Mouse (Mus musculus) MEL (cell line): ENCODE data around the gene Lrrn4. TPM values are rescaled to one million over a fixed set of nuclear protein-coding genes. Genes with fewer than 3 reads are reported as not detected.

ENCODE experiments used
- DNase-seq: peaks from one replicate; pipeline ENCODE4 v3.0.0; 2011; ENCODE audit warnings: low read depth, low spot score
- H3K27ac ChIP-seq: 2 replicates; pipeline ENCODE4 v1.5.1; 2012; ENCODE audit warnings: low read depth, mild to moderate bottlenecking, control low read depth, low read length, moderate library complexity; ENCODE audit not compliant: control insufficient read depth
- H3K27me3 ChIP-seq, 2 experiments: fragments of 150-350 bp in 1 of 2; sonication (generic) in 1 of 2; 2 replicates each; pipeline ENCODE4 v1.6.1; 2012; ENCODE audit warnings: low read length in 2 of 2, mild to moderate bottlenecking in 2 of 2, improper control_type of control experiment in 1 of 2, moderate library complexity in 1 of 2; ENCODE audit not compliant: insufficient read depth in 2 of 2, control insufficient read depth in 1 of 2
- H3K36me3 ChIP-seq, 2 experiments: 2 replicates each; pipeline ENCODE4 v1.6.1; 2012 to 2014; ENCODE audit warnings: low read length in 2 of 2, improper control_type of control experiment in 1 of 2, inconsistent platforms in 1 of 2, mild to moderate bottlenecking in 1 of 2; ENCODE audit not compliant: insufficient read depth in 2 of 2, control insufficient read depth in 1 of 2
- H3K4me1 ChIP-seq, 2 experiments: fragments of 150-350 bp in 1 of 2; sonication (generic) in 1 of 2; 2 replicates each; pipeline ENCODE4 v1.6.1; 2012; ENCODE audit warnings: low read length in 2 of 2, improper control_type of control experiment in 1 of 2, mild to moderate bottlenecking in 1 of 2; ENCODE audit not compliant: insufficient read depth in 2 of 2, control insufficient read depth in 1 of 2
- H3K4me3 ChIP-seq, 2 experiments: fragments of 150-350 bp in 1 of 2; sonication (generic) in 1 of 2; 2 replicates each; pipeline ENCODE4 v1.5.1; 2012; ENCODE audit warnings: low read depth in 2 of 2, low read length in 2 of 2, mild to moderate bottlenecking in 2 of 2, moderate library complexity in 2 of 2, control low read depth in 1 of 2, improper control_type of control experiment in 1 of 2; ENCODE audit not compliant: control insufficient read depth in 1 of 2, insufficient read depth in 1 of 2
- H3K79me2 ChIP-seq: 2 replicates; pipeline ENCODE4 v1.6.1; 2012; ENCODE audit warnings: mild to moderate bottlenecking, low read length, moderate library complexity; ENCODE audit not compliant: control insufficient read depth, poor library complexity, insufficient read depth
- H3K9ac ChIP-seq: 2 replicates; pipeline ENCODE4 v1.6.1; 2012; ENCODE audit warnings: low read depth, mild to moderate bottlenecking, control low read depth, low read length, moderate library complexity; ENCODE audit not compliant: control insufficient read depth, poor library complexity, severe bottlenecking
- H3K9me3 ChIP-seq: fragments of 150-350 bp; sonication (generic); replicated peaks from 2 replicates; pipeline ENCODE4 v1.6.1; 2012; ENCODE audit warnings: mild to moderate bottlenecking, low read length, improper control_type of control experiment, moderate library complexity; ENCODE audit not compliant: insufficient read depth
- BHLHE40 ChIP-seq: IDR thresholded peaks from 2 replicates; pipeline ENCODE4 v1.6.1; 2012; ENCODE audit warnings: low read depth, mild to moderate bottlenecking, inconsistent platforms, low read length, improper control_type of control experiment, borderline replicate concordance
- CHD1 ChIP-seq: IDR thresholded peaks from 2 replicates; pipeline ENCODE4 v1.6.1; 2012; ENCODE audit warnings: low read depth, mild to moderate bottlenecking, inconsistent platforms, low read length, improper control_type of control experiment
- ELF1 ChIP-seq: IDR thresholded peaks from 2 replicates; pipeline ENCODE4 v1.6.1; 2014; ENCODE audit warnings: low read depth, mild to moderate bottlenecking, inconsistent platforms, low read length, improper control_type of control experiment, moderate library complexity
- ETS1 ChIP-seq: IDR thresholded peaks from 2 replicates; pipeline ENCODE4 v1.6.1; 2012; ENCODE audit warnings: low read depth, mild to moderate bottlenecking, inconsistent platforms, low read length, improper control_type of control experiment, moderate library complexity
- GATA1 ChIP-seq: IDR thresholded peaks from 2 replicates; pipeline ENCODE4 v1.6.1; 2011; ENCODE audit warnings: low read depth, low read length, improper control_type of control experiment
- JUND ChIP-seq: IDR thresholded peaks from 2 replicates; pipeline ENCODE4 v1.6.1; 2011; ENCODE audit warnings: low read depth, mild to moderate bottlenecking, improper control_type of control experiment, low read length
- MAZ ChIP-seq: IDR thresholded peaks from 2 replicates; pipeline ENCODE4 v1.6.1; 2012; ENCODE audit warnings: low read depth, mild to moderate bottlenecking, inconsistent platforms, low read length, improper control_type of control experiment
- MXI1 ChIP-seq: IDR thresholded peaks from 2 replicates; pipeline ENCODE4 v1.6.1; 2011; ENCODE audit warnings: mild to moderate bottlenecking, low read depth, low read length, improper control_type of control experiment
- MYB ChIP-seq: IDR thresholded peaks from 2 replicates; pipeline ENCODE4 v1.6.1; 2011; ENCODE audit warnings: mild to moderate bottlenecking, low read depth, low read length, improper control_type of control experiment
- MYC ChIP-seq: IDR thresholded peaks from 2 replicates; pipeline ENCODE4 v1.6.1; 2011; ENCODE audit warnings: low read depth, mild to moderate bottlenecking, low read length, improper control_type of control experiment, moderate library complexity
- NELFE ChIP-seq: IDR thresholded peaks from 2 replicates; pipeline ENCODE4 v1.6.1; 2011; ENCODE audit warnings: low read depth, low read length, improper control_type of control experiment
- RCOR1 ChIP-seq: IDR thresholded peaks from 2 replicates; pipeline ENCODE4 v1.6.1; 2012; ENCODE audit warnings: low read depth, mild to moderate bottlenecking, inconsistent platforms, low read length, improper control_type of control experiment
- UBTF ChIP-seq: IDR thresholded peaks from 2 replicates; pipeline ENCODE4 v1.6.1; 2012; ENCODE audit warnings: low read depth, mild to moderate bottlenecking, inconsistent platforms, low read length, improper control_type of control experiment, moderate library complexity, borderline replicate concordance; ENCODE audit not compliant: insufficient read depth
- USF1 ChIP-seq: IDR thresholded peaks from 2 replicates; pipeline ENCODE4 v1.6.1; 2014; ENCODE audit warnings: low read depth, mild to moderate bottlenecking, inconsistent platforms, low read length, improper control_type of control experiment, moderate library complexity
- USF2 ChIP-seq, 2 experiments: IDR thresholded peaks; 2 replicates each; pipeline ENCODE4 v1.6.1; 2011 to 2012; ENCODE audit warnings: improper control_type of control experiment in 2 of 2, low read length in 2 of 2, borderline replicate concordance in 1 of 2, inconsistent platforms in 1 of 2, low read depth in 1 of 2, mild to moderate bottlenecking in 1 of 2; ENCODE audit not compliant: insufficient read depth in 1 of 2
- ZC3H11A ChIP-seq: IDR thresholded peaks from 2 replicates; pipeline ENCODE4 v1.6.1; 2012; ENCODE audit warnings: low read depth, mild to moderate bottlenecking, inconsistent platforms, low read length, improper control_type of control experiment
- ZKSCAN1 ChIP-seq: IDR thresholded peaks from 2 replicates; pipeline ENCODE4 v1.6.1; 2012; ENCODE audit warnings: low read depth, mild to moderate bottlenecking, inconsistent platforms, low read length, improper control_type of control experiment, moderate library complexity
- ZNF384 ChIP-seq: IDR thresholded peaks from 2 replicates; pipeline ENCODE4 v1.6.1; 2012; ENCODE audit warnings: low read depth, mild to moderate bottlenecking, inconsistent platforms, low read length, improper control_type of control experiment
- polyA plus RNA-seq, 2 experiments: library from polyadenylated mRNA; stranded (reverse) in 1 of 2; unstranded in 1 of 2; fragments of >175 nt in 1 of 2; fragments of >200 nt in 1 of 2; gene quantifications; 2 replicates each; pipeline versions ENCODE4 v1.2.1 to v1.2.4; 2012; ENCODE audit warnings: low replicate concordance in 2 of 2, low read depth in 1 of 2; ENCODE audit not compliant: insufficient read length in 2 of 2, insufficient read depth in 1 of 2, missing spikeins in 1 of 2
- total RNA-seq: library from RNA; depleted of rRNA; stranded (reverse); fragments of 300-350 nt; gene quantifications from 2 replicates; pipeline ENCODE4 v1.2.3, GENCODE M21; 2012

Lrrn4 gene
- total and polyA plus RNA-seq, 3 experiments: not detected

DNA sequence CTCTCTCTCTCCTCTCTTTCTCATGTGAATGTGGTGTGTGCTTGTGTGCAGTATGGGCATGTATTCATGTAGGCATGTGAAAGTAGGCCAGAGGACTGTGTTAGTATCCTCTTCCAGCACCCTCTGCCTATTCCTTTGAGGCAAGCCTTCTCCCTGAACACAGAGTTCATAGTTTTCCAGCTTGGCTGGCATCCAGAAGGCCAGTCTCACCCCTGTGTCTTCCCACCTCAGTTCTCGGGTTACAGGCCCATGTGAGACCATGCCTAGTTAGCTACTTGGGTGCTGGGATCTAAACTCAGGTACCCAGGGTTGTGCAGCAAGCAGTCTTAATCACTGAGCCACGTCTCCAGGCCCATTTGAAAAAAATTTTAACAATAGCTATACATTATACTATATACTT, 47.2 kb upstream of the Lrrn4 start:
- Histone ChIP-seq H3K9ac (no peak overlapping the region), H3K9me3 (no peaks in the 10 kb centered on the region), H3K27ac (no peak overlapping the region), H3K4me3 (no peak overlapping the region), H3K4me1 (no peaks in the 10 kb centered on the region), H3K79me2 (no peaks in the 10 kb centered on the region), H3K27me3 (no peaks in the 10 kb centered on the region), H3K36me3 (no peaks in the 10 kb centered on the region)
- DNase-seq: no peak
- TF ChIP-seq MXI1: no peak
- no peak for TF ChIP-seq ETS1
- no peak for TF ChIP-seq RCOR1
- TF ChIP-seq MYC: no peak
- TF ChIP-seq UBTF: no peak
- no peak for TF ChIP-seq BHLHE40

DNA sequence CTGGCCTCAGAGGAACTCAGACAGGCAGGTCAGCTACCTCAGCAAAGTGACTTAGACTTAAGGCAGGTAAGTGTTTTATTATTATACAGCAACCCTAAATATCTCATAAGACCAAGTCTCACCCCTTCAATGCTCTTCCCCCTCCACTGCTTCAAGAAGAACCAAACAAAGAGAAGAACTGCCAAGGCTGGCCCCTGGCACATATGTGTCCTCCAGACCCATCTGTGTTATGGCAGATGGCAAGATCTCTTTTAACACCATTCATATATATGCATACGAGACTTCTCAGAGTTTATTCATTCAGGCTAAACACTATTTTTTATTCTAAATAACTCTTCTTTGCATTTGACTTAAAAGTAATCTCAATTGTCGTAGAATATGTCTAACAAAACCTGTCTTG, 46.6 kb upstream of the Lrrn4 start:
- no peaks in the 10 kb centered on the region for H3K9me3 ChIP-seq
- TF ChIP-seq USF2 (IDR thresholded peaks at IDR 0.05; ENCODE audit: borderline replicate concordance in 1 of 2, insufficient read depth in 1 of 2, low read depth in 1 of 2, low read length in 2 of 2): no peak
- no peak for TF ChIP-seq GATA1
- no peak for TF ChIP-seq CHD1
- TF ChIP-seq ZNF384: no peak
- TF ChIP-seq JUND: no peak
- TF ChIP-seq USF1: no peak
- TF ChIP-seq ZKSCAN1: no peak
- no peak for TF ChIP-seq MAZ
- no peak for TF ChIP-seq UBTF
- TF ChIP-seq MYB: no peak
- no peak for TF ChIP-seq ELF1
- TF ChIP-seq ZC3H11A: no peak
- TF ChIP-seq BHLHE40: no peak
- TF ChIP-seq NELFE: no peak
- H3K27ac ChIP-seq: no peak overlapping the region

More for the DNA sequence above, 46.6 kb upstream of the Lrrn4 start:
- Histone ChIP-seq H3K27me3 (no peaks in the 10 kb centered on the region), H3K4me1 (no peaks in the 10 kb centered on the region), H3K9ac (no peak overlapping the region), H3K79me2 (no peaks in the 10 kb centered on the region), H3K4me3 (no peak overlapping the region), H3K36me3 (no peaks in the 10 kb centered on the region)
- DNase-seq: no peak
